In genomic region chr2:91926949-91927348, GRCm38 (mm10) we compare ENCODE assay signal across 11 mouse cellular contexts. TPM values are rescaled to one million over a fixed set of nuclear protein-coding genes. Genes with fewer than 3 reads are reported as not detected.
DNase-seq lines count a peak whose midpoint lies in the region; ATAC-seq and TF ChIP-seq lines count a peak whose summit lies in the region.
"Had no signal": no experiment of that assay in that cellular context is flagged by ENCODE, and none has a peak within 500 bp of the region (broad histone marks: within the 10 kb centered on the region; RNA-seq: fewer than 3 reads in every experiment).

Gene Chrm4, plus strand, starts transcription at chr2:91927249.

- no peak for TF ChIP-seq EP300 in ES-Bruce4 (IDR thresholded peaks at IDR 0.05; ENCODE audit: insufficient read depth, low read depth, low read length)

- intact Hi-C loops in left cerebral cortex, postnatal 14 days (cut with DNase I): loop anchor here (5.0 kb wide), 1 partner anchor 130 kb away; no protein-coding TSS in a partner anchor

- 90% methylated on average over 3 of the region's 3 CpGs for WGBS in kidney, embryonic 15.5 days
- WGBS in embryonic facial prominence, embryonic 10.5 days: 89% methylated on average over 3 of the region's 3 CpGs
- 83% methylated on average over 3 of the region's 3 CpGs for WGBS in forebrain, embryonic 12.5 days

- no peak within 1 kb of the TSS for H3K4me3 ChIP-seq in kidney, embryonic 15.5 days (replicated peaks)
- H3K4me3 ChIP-seq in ES-Bruce4 (ENCODE audit: low read depth, low read length): peak within 1 kb of the TSS; percentile 61
- H3K4me3 ChIP-seq in embryonic facial prominence, embryonic 10.5 days: peak within 1 kb of the TSS; percentile 36
- no peak within 1 kb of the TSS for H3K4me3 ChIP-seq in forebrain, embryonic 12.5 days (replicated peaks)
- H3K4me3 ChIP-seq: midbrain, embryonic 15.5 days had no signal

- TF ChIP-seq CTCF in ES-Bruce4 (IDR thresholded peaks at IDR 0.05; ENCODE audit: low read depth, low read length): no peak

- no peak within 1 kb of the TSS for H3K27ac ChIP-seq in kidney, embryonic 15.5 days
- no peak within 1 kb of the TSS for H3K27ac ChIP-seq in ES-Bruce4 (ENCODE audit: insufficient read depth, low read length)
- H3K27ac ChIP-seq in embryonic facial prominence, embryonic 10.5 days (replicated peaks): peak within 1 kb of the TSS; percentile 8; the same call in 1 of the 2 replicates
- H3K27ac ChIP-seq in forebrain, embryonic 12.5 days: no peak within 1 kb of the TSS
- H3K27ac ChIP-seq: midbrain, embryonic 15.5 days had no signal

- TF ChIP-seq POLR2A in ES-Bruce4 (IDR thresholded peaks at IDR 0.05; ENCODE audit: insufficient read depth, low read length): no peak

- H3K4me1 ChIP-seq in kidney, embryonic 15.5 days: peaks cover 51% of the 10 kb centered on the region
- peaks cover 6% of the 10 kb centered on the region for H3K4me1 ChIP-seq in ES-Bruce4 (ENCODE audit: control insufficient read depth, insufficient read depth, low read length)
- H3K4me1 ChIP-seq in embryonic facial prominence, embryonic 10.5 days: peaks cover 62% of the 10 kb centered on the region
- H3K4me1 ChIP-seq in forebrain, embryonic 12.5 days: peaks cover 54% of the 10 kb centered on the region

- H3K9ac ChIP-seq in kidney, embryonic 15.5 days: no peak within 1 kb of the TSS
- H3K9ac ChIP-seq in ES-Bruce4 (ENCODE audit: low read depth, poor library complexity, severe bottlenecking): no peak within 1 kb of the TSS
- no peak within 1 kb of the TSS for H3K9ac ChIP-seq in forebrain, embryonic 12.5 days
- H3K9ac ChIP-seq: midbrain, embryonic 15.5 days had no signal

- H3K27me3 ChIP-seq in kidney, embryonic 15.5 days: peaks cover 33% of the 10 kb centered on the region
- peaks cover 9% of the 10 kb centered on the region; the same call in 1 of the 2 replicates for H3K27me3 ChIP-seq in ES-Bruce4 (ENCODE audit: control insufficient read depth, insufficient read depth, low read length, poor library complexity, severe bottlenecking)
- peaks cover 41% of the 10 kb centered on the region for H3K27me3 ChIP-seq in embryonic facial prominence, embryonic 10.5 days (replicated peaks; ENCODE audit: low read depth, poor library complexity, severe bottlenecking)
- H3K27me3 ChIP-seq in forebrain, embryonic 12.5 days: peaks cover 54% of the 10 kb centered on the region

- no peak for DNase-seq in kidney, adult 8-10 months
- DNase-seq in embryonic facial prominence, embryonic 10.5 days (ENCODE audit: low spot score): no peak
- no peak for DNase-seq in left cerebral cortex, postnatal 14 days (ENCODE audit: low spot score in 2 of 2)
- DNase-seq in frontal cortex, postnatal 14 days (ENCODE audit: low spot score in 2 of 2): no peak
- DNase-seq: cerebellum, adult 18-20 months; gastrocnemius, postnatal 25 days had no signal

- peaks cover 7% of the 10 kb centered on the region; the same call in 1 of the 2 replicates for H3K36me3 ChIP-seq in kidney, embryonic 15.5 days
- H3K36me3 ChIP-seq in ES-Bruce4 (ENCODE audit: control insufficient read depth, insufficient read depth, low read length, poor library complexity, severe bottlenecking): no peaks in the 10 kb centered on the region
- peaks cover 29% of the 10 kb centered on the region for H3K36me3 ChIP-seq in embryonic facial prominence, embryonic 10.5 days (replicated peaks)
- H3K36me3 ChIP-seq in forebrain, embryonic 12.5 days (replicated peaks): peaks cover 10% of the 10 kb centered on the region; the same call in 1 of the 2 replicates
- H3K36me3 ChIP-seq: midbrain, embryonic 15.5 days had no signal

- no peaks in the 10 kb centered on the region for H3K9me3 ChIP-seq in kidney, embryonic 15.5 days (replicated peaks)
- H3K9me3 ChIP-seq in ES-Bruce4 (replicated peaks; ENCODE audit: control insufficient read depth, insufficient read depth, low read length, poor library complexity, severe bottlenecking): no peaks in the 10 kb centered on the region
- no peaks in the 10 kb centered on the region for H3K9me3 ChIP-seq in embryonic facial prominence, embryonic 10.5 days
- no peaks in the 10 kb centered on the region for H3K9me3 ChIP-seq in forebrain, embryonic 12.5 days
- H3K9me3 ChIP-seq: midbrain, embryonic 15.5 days had no signal

- ATAC-seq in kidney, embryonic 15.5 days (replicated peaks; ENCODE audit: low FRiP score): no peak
- no peak for ATAC-seq in forebrain, embryonic 12.5 days (ENCODE audit: low FRiP score)
- ATAC-seq in monocyte, adult 5-6 weeks (replicated peaks; ENCODE audit: insufficient number of reproducible peaks, low FRiP score, low TSS enrichment, poor library complexity, severe bottlenecking): no peak
- ATAC-seq: midbrain, embryonic 15.5 days had no signal

- peak within 1 kb of the TSS; percentile 48 for H3K4me2 ChIP-seq in kidney, embryonic 15.5 days
- H3K4me2 ChIP-seq in forebrain, embryonic 12.5 days: no peak within 1 kb of the TSS
- H3K4me2 ChIP-seq: midbrain, embryonic 15.5 days had no signal

RNA-seq across cellular contexts. Expression of gene Chrm4, which starts in this region (rescaled TPM):
- polyA plus RNA-seq in kidney, embryonic 15.5 days (2015; fragmentation: Nextera tagmentation; extraction: Ambion mirVana): 0.42 TPM in 1 of 2 replicates, not detected in the other
- 0.78 and 0.97 TPM in 2 replicates for polyA plus RNA-seq in ES-Bruce4 (2011; ENCODE audit: insufficient read depth, insufficient read length, low read depth, missing spikeins)
- polyA plus RNA-seq in embryonic facial prominence, embryonic 10.5 days (2016; fragmentation: Nextera tagmentation; extraction: Ambion mirVana): 0.74 and 1.4 TPM in 2 replicates
- total RNA-seq in left cerebral cortex, postnatal 14 days (2021): 10 to 100 TPM; 37.3 to 42.0 TPM
- 0.31 and 0.72 TPM in 2 replicates for polyA plus RNA-seq in forebrain, embryonic 12.5 days (2016; fragmentation: Nextera tagmentation; extraction: Ambion mirVana)
- 0.29 TPM in 1 of 3 replicates, not detected in the others for total RNA-seq in monocyte, adult 5-6 weeks (2017)
- total RNA-seq: gastrocnemius, postnatal 25 days had no signal

Comparison
In these comparisons a context has a peak if more than half of its experiments do, and no peak if none do; other contexts are left out.
1. RNA of gene Chrm4 (total RNA-seq): 37.3 to 42.0 TPM in left cerebral cortex, postnatal 14 days; 0.29 TPM in monocyte, adult 5-6 weeks; every median in the first group is over 10 times any median in the second.
2. H3K4me3 ChIP-seq: peak in ES-Bruce4 (single experiment) and embryonic facial prominence, embryonic 10.5 days (single experiment); none in kidney, embryonic 15.5 days (single experiment) and forebrain, embryonic 12.5 days (single experiment).